Mouse (Mus musculus): ENCODE results near the gene Mgat3. TPM values are rescaled to one million over a fixed set of nuclear protein-coding genes. Genes with fewer than 3 reads are reported as not detected.

Gene Mgat3
- polyA plus RNA-seq, 1 experiment from 2014 or later: 12.3 TPM

- no peaks in the 10 kb centered on the region for H3K9me3 ChIP-seq
- H3K9ac ChIP-seq (replicated peaks): no peak overlapping the region
- ATAC-seq: no peak
- H3K4me1 ChIP-seq (replicated peaks): 0 out of 2 replicates have a peak, but pooled peaks cover 5% of the 10 kb centered on the region
- 93% methylated on average over 10 of the region's 10 CpGs for WGBS
- no peaks in the 10 kb centered on the region for H3K27me3 ChIP-seq
- H3K4me3 ChIP-seq (replicated peaks): no peak overlapping the region
- H3K36me3 ChIP-seq: peaks cover 30% of the 10 kb centered on the region
- H3K4me2 ChIP-seq (replicated peaks): no peak overlapping the region
- no peak overlapping the region for H3K27ac ChIP-seq
Measured at GRCm38 (mm10) chr15:80217476-80217875, 44.0 kb downstream of the Mgat3 start.

- ATAC-seq: no peak
- H3K27ac ChIP-seq: no peak overlapping the region
- H3K27me3 ChIP-seq: no peaks in the 10 kb centered on the region
- 0 out of 2 replicates have a peak overlapping the region, but pooled peaks have one; percentile 5 for H3K4me2 ChIP-seq (replicated peaks)
- H3K36me3 ChIP-seq: peaks cover 13% of the 10 kb centered on the region
- H3K4me1 ChIP-seq (replicated peaks): 0 out of 2 replicates have a peak, but pooled peaks cover 5% of the 10 kb centered on the region
- H3K9me3 ChIP-seq: no peaks in the 10 kb centered on the region
- no peak overlapping the region for H3K9ac ChIP-seq (replicated peaks)
- no peak overlapping the region for H3K4me3 ChIP-seq (replicated peaks)
- 50% methylated on average over 14 of the region's 14 CpGs for WGBS
Measured at GRCm38 (mm10) chr15:80219211-80219610, 45.7 kb downstream of the Mgat3 start.

GRCm38 (mm10) chr15:80219705-80220657 lies 46.5 kb downstream of the Mgat3 start:
- H3K9ac ChIP-seq (replicated peaks): no peak overlapping the region
- no peak overlapping the region for H3K4me2 ChIP-seq (replicated peaks)
- no peaks in the 10 kb centered on the region for H3K27me3 ChIP-seq
- no peaks in the 10 kb centered on the region for H3K9me3 ChIP-seq
- no peak overlapping the region for H3K27ac ChIP-seq
- WGBS: 76% methylated on average over 4 of the region's 4 CpGs
- no peak for ATAC-seq
- H3K4me3 ChIP-seq (replicated peaks): no peak overlapping the region
- H3K36me3 ChIP-seq: peaks cover 9% of the 10 kb centered on the region; the same call in 1 of the 2 replicates
- H3K4me1 ChIP-seq (replicated peaks): 0 out of 2 replicates have a peak, but pooled peaks cover 5% of the 10 kb centered on the region

GRCm38 (mm10) chr15:80221031-80221430 lies 47.5 kb downstream of the Mgat3 start:
- H3K9ac ChIP-seq (replicated peaks): no peak overlapping the region
- peaks cover 5% of the 10 kb centered on the region; the same call in 1 of the 2 replicates for H3K36me3 ChIP-seq
- no peaks in the 10 kb centered on the region for H3K9me3 ChIP-seq
- no peak overlapping the region for H3K27ac ChIP-seq
- H3K4me1 ChIP-seq (replicated peaks): 0 out of 2 replicates have a peak, but pooled peaks cover 5% of the 10 kb centered on the region
- ATAC-seq: no peak
- no peaks in the 10 kb centered on the region for H3K27me3 ChIP-seq
- H3K4me2 ChIP-seq (replicated peaks): no peak overlapping the region
- H3K4me3 ChIP-seq (replicated peaks): no peak overlapping the region
- WGBS: 73% methylated on average over 8 of the region's 8 CpGs

- Histone ChIP-seq H3K9me3 (no peaks in the 10 kb centered on the region), H3K27me3 (no peaks in the 10 kb centered on the region), H3K36me3 (no peaks in the 10 kb centered on the region), H3K9ac (replicated peaks) (no peak overlapping the region), H3K4me1 (replicated peaks) (peaks cover 10% of the 10 kb centered on the region; the same call in 1 of the 2 replicates), H3K4me3 (replicated peaks) (no peak overlapping the region), H3K4me2 (replicated peaks) (no peak overlapping the region), H3K27ac (no peak overlapping the region)
- ATAC-seq: no peak
- WGBS: 91% methylated on average over 7 of the region's 7 CpGs
Measured at GRCm38 (mm10) chr15:80223751-80224150, 50.2 kb downstream of the Mgat3 start.

- Histone ChIP-seq H3K4me1 (replicated peaks) (peaks cover 5% of the 10 kb centered on the region; the same call in 1 of the 2 replicates), H3K9ac (replicated peaks) (no peak overlapping the region), H3K9me3 (no peaks in the 10 kb centered on the region), H3K4me2 (replicated peaks) (no peak overlapping the region), H3K36me3 (no peaks in the 10 kb centered on the region), H3K27ac (no peak overlapping the region), H3K27me3 (no peaks in the 10 kb centered on the region), H3K4me3 (replicated peaks) (no peak overlapping the region)
- WGBS: 26% methylated on average over 9 of the region's 9 CpGs
- ATAC-seq: 0 out of 2 replicates have a peak, but pooled peaks have one; percentile 27
Measured at GRCm38 (mm10) chr15:80225208-80225607, 51.7 kb downstream of the Mgat3 start.

- Histone ChIP-seq H3K27me3 (no peaks in the 10 kb centered on the region), H3K27ac (no peak overlapping the region), H3K9ac (replicated peaks) (no peak overlapping the region), H3K36me3 (no peaks in the 10 kb centered on the region), H3K4me1 (replicated peaks) (peaks cover 5% of the 10 kb centered on the region; the same call in 1 of the 2 replicates), H3K4me3 (replicated peaks) (no peak overlapping the region), H3K4me2 (replicated peaks) (no peak overlapping the region), H3K9me3 (no peaks in the 10 kb centered on the region)
- ATAC-seq: no peak
- WGBS: 51% methylated on average over 2 of the region's 2 CpGs
Measured at GRCm38 (mm10) chr15:80225796-80226195, 52.3 kb downstream of the Mgat3 start.

- Histone ChIP-seq H3K4me2 (replicated peaks) (no peak overlapping the region), H3K4me1 (replicated peaks) (peaks cover 8% of the 10 kb centered on the region), H3K36me3 (no peaks in the 10 kb centered on the region), H3K9ac (replicated peaks) (no peak overlapping the region), H3K4me3 (replicated peaks) (no peak overlapping the region), H3K9me3 (no peaks in the 10 kb centered on the region), H3K27ac (peak overlapping the region; percentile 26; the same call in 1 of the 2 replicates), H3K27me3 (no peaks in the 10 kb centered on the region)
- no peak for ATAC-seq
- WGBS: 65% methylated on average over 17 of the region's 17 CpGs
Measured at GRCm38 (mm10) chr15:80228071-80228800, 54.7 kb downstream of the Mgat3 start.

- no peak for ATAC-seq
- Histone ChIP-seq H3K36me3 (peaks cover 18% of the 10 kb centered on the region), H3K4me2 (replicated peaks) (no peak overlapping the region), H3K27ac (no peak overlapping the region), H3K9ac (replicated peaks) (no peak overlapping the region), H3K9me3 (no peaks in the 10 kb centered on the region), H3K27me3 (no peaks in the 10 kb centered on the region), H3K4me1 (replicated peaks) (peaks cover 24% of the 10 kb centered on the region), H3K4me3 (replicated peaks) (no peak overlapping the region)
- WGBS: 31% methylated on average over 2 of the region's 2 CpGs
Measured at GRCm38 (mm10) chr15:80232331-80232730, 58.8 kb downstream of the Mgat3 start.

GRCm38 (mm10) chr15:80233053-80233452 lies 59.5 kb downstream of the Mgat3 start:
- 64% methylated on average over 4 of the region's 4 CpGs for WGBS
- Histone ChIP-seq H3K4me1 (replicated peaks) (peaks cover 23% of the 10 kb centered on the region), H3K4me3 (replicated peaks) (peak overlapping the region; percentile 92), H3K27ac (peak overlapping the region; percentile 89), H3K9ac (replicated peaks) (no peak overlapping the region), H3K9me3 (no peaks in the 10 kb centered on the region), H3K27me3 (no peaks in the 10 kb centered on the region), H3K4me2 (replicated peaks) (peak overlapping the region; percentile 78), H3K36me3 (peaks cover 24% of the 10 kb centered on the region)
- ATAC-seq: peak; percentile 25

GRCm38 (mm10) chr15:80233733-80234509 lies 60.4 kb downstream of the Mgat3 start, which contains the start of gene Mief1:
Mief1 (plus strand) TSS chr15:80234018.
- H3K4me3 ChIP-seq (replicated peaks): peak within 1 kb of the TSS; percentile 92
- H3K4me1 ChIP-seq (replicated peaks): peaks cover 19% of the 10 kb centered on the region
- WGBS: under 1% methylated on average over 67 of the region's 67 CpGs
- peak within 1 kb of the TSS; percentile 78 for H3K4me2 ChIP-seq (replicated peaks)
- no peaks in the 10 kb centered on the region for H3K9me3 ChIP-seq
- no peaks in the 10 kb centered on the region for H3K27me3 ChIP-seq
- peaks cover 33% of the 10 kb centered on the region for H3K36me3 ChIP-seq
- H3K27ac ChIP-seq: peak within 1 kb of the TSS; percentile 89
- peak within 1 kb of the TSS; percentile 92 for H3K9ac ChIP-seq (replicated peaks)
- peak; percentile 96 for ATAC-seq
